Mouse (Mus musculus) megakaryocyte, embryonic 14.5 days (primary cell): ENCODE measurements around the gene Surf1.
"Not testable (repeated sequence)": the region's sequence is repeated elsewhere in the genome, so short reads cannot be mapped to it uniquely, and the experiment has no call there.

ENCODE experiments used
- FLI1 ChIP-seq: IDR thresholded peaks from 2 replicates; pipeline ENCODE4 v1.6.1; 2012; ENCODE audit warnings: low read length, inconsistent platforms, mixed read lengths
- GATA1 ChIP-seq: IDR thresholded peaks from 3 replicates; pipeline ENCODE4 v1.6.1; 2012; ENCODE audit warnings: mixed read lengths, low read length, inconsistent platforms, borderline replicate concordance

DNA sequence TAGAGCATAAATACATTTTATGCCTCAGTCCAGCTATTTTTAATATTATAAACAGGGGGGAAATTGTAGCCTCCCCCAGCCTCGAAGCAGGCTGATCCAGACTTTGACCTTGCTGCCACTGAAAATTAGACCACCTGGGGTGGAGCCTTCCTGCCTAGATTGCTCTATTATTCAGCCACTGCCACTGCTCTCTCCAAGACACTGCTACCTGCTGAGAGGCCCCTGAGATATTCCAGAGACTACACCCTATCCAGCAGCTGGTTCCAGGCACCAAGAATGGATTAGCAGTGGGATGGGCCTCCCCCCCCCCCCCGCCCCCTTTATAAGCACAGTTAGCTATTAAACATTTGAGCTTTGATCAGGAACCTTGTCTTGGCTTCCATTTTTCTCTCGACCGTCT lies 30.2 kb downstream of the Surf1 start:
- TF ChIP-seq GATA1, FLI1: not testable (repeated sequence)
